Mouse (Mus musculus): Measurements from ENCODE around the gene Gorasp1.

The Gorasp1 gene

GRCm38 (mm10) chr9:119937005-119937773 is at the start of gene Gorasp1, which contains the start of gene Ttc21a:
Gene Gorasp1, minus strand, starts transcription at chr9:119937565.
Gene Ttc21a, plus strand, starts transcription at chr9:119937606.
- DNase-seq (ENCODE audit: low spot score) = peak; percentile 88

- no peak for DNase-seq (ENCODE audit: low spot score)
Measured at GRCm38 (mm10) chr9:119985881-119986574, 48.7 kb upstream of the Gorasp1 start.

- DNase-seq (ENCODE audit: low spot score) = no peak
Measured at GRCm38 (mm10) chr9:119984536-119985011, 47.2 kb upstream of the Gorasp1 start, which contains the start of gene Csrnp1. Gene Csrnp1, minus strand, starts transcription at chr9:119984658.

- DNase-seq (ENCODE audit: low spot score) = peak; percentile 87
Measured at GRCm38 (mm10) chr9:119983585-119984535, 46.5 kb upstream of the Gorasp1 start.

- no peak for DNase-seq (ENCODE audit: low spot score)
Measured at GRCm38 (mm10) chr9:119982956-119983551, 45.7 kb upstream of the Gorasp1 start.

- no peak for DNase-seq (ENCODE audit: low spot score)
Measured at GRCm38 (mm10) chr9:119982241-119982811, 45.0 kb upstream of the Gorasp1 start.

- DNase-seq (ENCODE audit: low spot score) = peak; percentile 31
Measured at GRCm38 (mm10) chr9:119981183-119982179, 44.1 kb upstream of the Gorasp1 start.

GRCm38 (mm10) chr9:119980770-119981182 is 43.4 kb upstream of the Gorasp1 start:
- DNase-seq (ENCODE audit: low spot score) = no peak

GRCm38 (mm10) chr9:119979749-119980148 is 42.4 kb upstream of the Gorasp1 start:
- DNase-seq (ENCODE audit: low spot score) = no peak

- no peak for DNase-seq (ENCODE audit: low spot score)
Measured at GRCm38 (mm10) chr9:119978811-119979441, 41.6 kb upstream of the Gorasp1 start.

- DNase-seq (ENCODE audit: low spot score) = no peak
Measured at GRCm38 (mm10) chr9:119978151-119978810, 40.9 kb upstream of the Gorasp1 start.

GRCm38 (mm10) chr9:119977557-119978060 is 40.2 kb upstream of the Gorasp1 start:
- no peak for DNase-seq (ENCODE audit: low spot score)

- no peak for DNase-seq (ENCODE audit: low spot score)
Measured at GRCm38 (mm10) chr9:119976704-119977556, 39.6 kb upstream of the Gorasp1 start.

- DNase-seq (ENCODE audit: low spot score) = no peak
Measured at GRCm38 (mm10) chr9:119975286-119975685, 37.9 kb upstream of the Gorasp1 start.

- DNase-seq (ENCODE audit: low spot score) = no peak
Measured at GRCm38 (mm10) chr9:119974609-119975008, 37.2 kb upstream of the Gorasp1 start.

GRCm38 (mm10) chr9:119973869-119974520 is 36.6 kb upstream of the Gorasp1 start:
- DNase-seq (ENCODE audit: low spot score) = no peak

- no peak for DNase-seq (ENCODE audit: low spot score)
Measured at GRCm38 (mm10) chr9:119973281-119973680, 35.9 kb upstream of the Gorasp1 start.
